Mouse (Mus musculus): ENCODE measurements around the gene Ankmy1. TPM values are rescaled to one million over a fixed set of nuclear protein-coding genes. Genes with fewer than 3 reads are reported as not detected.

Gene Ankmy1
- under 1 TPM; 0.18 to 0.58 TPM for total RNA-seq (2023)

GRCm38 (mm10) chr1:92902786-92903185 is at the start of gene Ankmy1:
TSS of gene Ankmy1 (minus strand) at chr1:92902906.

DNA sequence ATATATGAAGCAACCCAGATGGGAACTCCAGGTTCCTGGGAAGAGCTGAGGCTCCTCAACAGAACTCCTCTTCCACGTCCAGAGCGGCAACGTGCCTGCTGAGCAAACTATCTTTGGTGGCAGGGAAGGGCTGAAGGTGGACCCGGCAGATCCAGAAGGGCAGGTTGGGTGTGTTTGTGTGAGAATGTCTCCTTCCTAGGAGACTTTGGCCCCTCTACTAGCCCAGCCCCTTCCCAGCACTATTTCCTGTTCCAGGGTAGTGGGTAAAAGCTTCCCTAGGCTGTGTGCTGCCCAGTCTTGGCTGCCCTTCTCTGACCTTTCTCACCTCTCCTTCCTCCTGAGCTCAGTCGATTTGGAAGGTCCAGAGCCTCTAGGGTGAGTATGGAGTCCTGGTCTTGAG is 47.9 kb upstream of the Ankmy1 start, which contains the start of gene Gpr35:
Gene Gpr35 (plus strand): TSS at position 259 of the 400 bp plus-strand sequence.

DNA sequence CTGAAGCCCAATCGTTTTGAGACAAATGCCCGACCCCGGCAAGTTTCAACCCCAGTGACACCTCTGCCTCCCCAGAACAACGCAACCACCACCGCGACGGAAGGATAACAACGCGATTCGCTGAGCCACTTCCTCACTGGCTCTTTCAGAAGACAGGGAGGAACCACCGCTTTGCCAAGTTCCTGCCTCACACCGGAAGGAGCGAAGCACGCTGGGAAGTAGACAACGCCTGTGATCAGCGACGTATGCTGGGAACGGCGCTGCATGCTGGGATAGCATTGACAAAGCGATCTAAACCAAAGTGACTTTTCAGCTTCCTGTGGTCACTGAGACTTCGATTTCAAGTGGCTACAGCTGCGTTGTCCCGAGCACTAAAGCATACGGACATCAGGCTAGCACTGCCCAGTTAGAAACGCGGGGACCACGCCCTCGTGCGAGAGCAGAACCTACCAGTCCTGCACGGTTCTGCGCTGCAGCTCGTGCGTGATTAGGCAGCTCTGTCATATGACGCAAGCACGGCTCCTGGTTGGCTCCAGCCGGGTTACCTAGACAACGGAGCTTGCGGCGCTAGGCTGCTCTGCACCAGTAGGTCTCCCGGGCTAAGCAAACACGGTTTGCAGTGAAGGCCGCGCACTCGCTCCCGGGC is 31.6 kb upstream of the Ankmy1 start, which contains the start of gene Capn10:
Gene Capn10 (plus strand): TSS at position 195 of the 646 bp plus-strand sequence.

GRCm38 (mm10) chr1:92910239-92910885 is 7.7 kb upstream of the Ankmy1 start, which contains the start of gene Rnpepl1:
TSS of gene Rnpepl1 (plus strand) at chr1:92910783.

GRCm38 (mm10) chr1:92906779-92907631 is 4.3 kb upstream of the Ankmy1 start, which contains the start of gene Dusp28:
TSS of gene Dusp28 (plus strand) at chr1:92906981.

DNA sequence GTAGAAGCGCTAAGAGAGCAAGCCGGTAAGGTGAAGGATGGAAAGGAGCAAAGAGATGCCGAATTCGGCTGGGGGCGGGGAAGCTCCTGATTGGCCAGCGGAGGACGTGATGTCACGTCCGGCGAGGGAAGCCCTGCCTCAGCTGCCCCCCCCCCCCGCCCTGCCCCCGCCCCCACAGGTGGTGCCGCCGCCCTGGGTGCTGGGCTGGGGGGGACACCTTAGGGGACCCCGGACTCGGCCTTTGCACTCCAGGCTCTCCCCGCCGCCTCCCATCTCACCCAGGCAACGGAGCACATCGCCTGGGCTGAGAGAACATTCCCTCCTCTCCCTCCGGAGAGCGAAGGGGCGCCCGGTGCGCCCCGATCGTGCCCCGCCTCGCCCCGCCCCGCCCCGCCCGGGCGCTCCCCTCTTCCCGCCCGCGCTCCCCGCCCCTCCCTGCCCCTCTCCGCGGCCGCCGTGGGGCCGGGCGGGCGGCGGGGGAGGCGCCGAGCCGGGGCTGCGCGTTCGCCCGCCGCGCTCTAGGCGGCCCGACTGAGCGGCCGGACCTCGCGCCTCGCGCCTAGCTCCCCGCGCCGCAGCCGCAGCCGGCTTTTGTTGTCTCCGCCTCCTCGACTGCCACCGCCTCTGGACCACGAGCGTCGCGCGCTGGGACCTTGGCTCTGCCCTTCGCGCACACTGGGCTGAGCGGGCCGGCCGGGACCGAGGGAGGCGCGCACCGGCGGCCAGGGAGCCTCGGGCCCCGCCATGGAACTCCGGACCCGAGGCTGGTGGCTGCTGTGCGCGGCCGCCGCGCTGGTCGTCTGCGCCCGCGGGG is 71.3 kb downstream of the Ankmy1 start, which contains the start of gene Gpc1:
Gene Gpc1 (plus strand): TSS at position 458 of the 814 bp plus-strand sequence.

Other genes with a start within 250 kb of the Ankmy1 start
- gene Gpc1, start 71.3 kb downstream of the Ankmy1 start, total RNA-seq (2023) = 1 to 10 TPM; 3.0 to 3.2 TPM
- 1 to 10 TPM; 2.0 to 2.2 TPM for gene Dusp28, start 4.1 kb upstream of the Ankmy1 start, total RNA-seq (2023)
- gene Rnpepl1, start 7.9 kb upstream of the Ankmy1 start, total RNA-seq (2023) = 10 to 100 TPM; 85.4 to 87.3 TPM
- gene Capn10, start 31.5 kb upstream of the Ankmy1 start, total RNA-seq (2023) = 10 to 100 TPM; 10.1 to 11.1 TPM
- gene Gpr35, start 48.0 kb upstream of the Ankmy1 start, total RNA-seq (2023) = 100 to 1,000 TPM; 115 to 137 TPM
- under 1 TPM in 1 of 2 experiments, not detected in 1; 0.76 TPM for gene Aqp12, start 103.4 kb upstream of the Ankmy1 start, total RNA-seq (2023)
- 1 to 10 TPM; 1.0 to 1.5 TPM for gene Kif1a, start 199.0 kb upstream of the Ankmy1 start, total RNA-seq (2023)
- gene Agxt, start 232.3 kb upstream of the Ankmy1 start, total RNA-seq (2023) = not detected

All from monocyte, adult 59 days (primary cell).